Mouse (Mus musculus): ENCODE results near the gene Pawr.

DNA sequence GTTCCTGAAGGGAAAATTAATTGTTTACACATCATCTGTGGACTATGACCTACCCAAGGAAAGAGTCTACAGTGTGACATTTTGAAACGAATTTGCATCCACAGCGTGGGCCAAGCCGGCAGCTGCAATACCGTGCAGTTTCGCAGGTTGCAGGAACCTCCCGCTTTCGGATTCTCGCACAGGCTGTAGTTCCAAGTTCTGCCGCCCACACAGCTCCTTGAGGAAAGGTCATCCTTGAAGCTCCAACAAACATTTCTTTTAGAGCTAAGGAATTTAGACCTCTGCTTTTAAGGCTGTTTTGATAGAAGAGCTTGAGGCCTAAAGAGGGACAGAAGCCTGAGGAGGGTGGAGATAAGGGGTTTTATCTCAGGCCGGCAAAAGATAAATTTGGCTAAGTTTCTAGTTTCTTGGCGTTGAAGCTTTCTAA is 122.8 kb downstream of the Pawr start:
- TF ChIP-seq POLR2A (IDR thresholded peaks at IDR 0.05; ENCODE audit: insufficient read depth, low read depth, low read length) = no peak
- no peak for TF ChIP-seq CTCF (IDR thresholded peaks at IDR 0.05; ENCODE audit: insufficient read depth, low read depth, low read length)
